Mouse (Mus musculus) monocyte, adult 2 months (primary cell): ENCODE data around the gene Cldn1.

Experiments
- DNase-seq, 2 experiments: peaks; one replicate each; pipeline ENCODE4 v3.0.0; 2022; ENCODE audit warnings: low spot score in 2 of 2, low read depth in 1 of 2

Gene Cldn1

GRCm38 (mm10) chr16:26309402-26309801 is 62.2 kb downstream of the Cldn1 start:
- DNase-seq = no peak
